Mouse (Mus musculus): ENCODE results near the gene Tnik.

- TF ChIP-seq CTCF (conservative IDR thresholded peaks at IDR 0.05; ENCODE audit: insufficient read depth, insufficient read length, low read depth, low read length): no peak
- no peak for TF ChIP-seq POLR2A (IDR thresholded peaks at IDR 0.05; ENCODE audit: low read depth, low read length)
Measured at GRCm38 (mm10) chr3:28654740-28655139, 391.7 kb downstream of the Tnik start.

Data from kidney, adult 2 months (tissue).